Mouse (Mus musculus): ENCODE data around the gene Helb. TPM values are rescaled to one million over a fixed set of nuclear protein-coding genes. Genes with fewer than 3 reads are reported as not detected.

Gene Helb
- 6.9 and 7.4 TPM in 2 replicates for polyA plus RNA-seq (2012; rRNA removed)

GRCm38 (mm10) chr10:120112507-120113396 is at the start of gene Helb:
Gene Helb (minus strand): TSS chr10:120112987.
- peak; percentile 99 for DNase-seq
- TF ChIP-seq POLR2A (IDR thresholded peaks at IDR 0.05; ENCODE audit: low read depth, low read length) (peak; percentile 22), CTCF (conservative IDR thresholded peaks at IDR 0.05; ENCODE audit: insufficient read depth, insufficient read length, low read depth, low read length) (no peak)
- H3K4me1 ChIP-seq (ENCODE audit: control insufficient read depth, insufficient read depth, low read length) = peaks cover 3% of the 10 kb centered on the region; the same call in 1 of the 2 replicates
- H3K27ac ChIP-seq (ENCODE audit: insufficient read depth, low read depth, low read length) = peak within 1 kb of the TSS; percentile 56
- H3K36me3 ChIP-seq (ENCODE audit: control insufficient read depth, insufficient read depth, low read length) = no peaks in the 10 kb centered on the region
- peak within 1 kb of the TSS; percentile 75 for H3K4me3 ChIP-seq (ENCODE audit: insufficient read depth, low read depth, low read length)
- under 1% methylated on average over 55 of the region's 55 CpGs for WGBS
- no peaks in the 10 kb centered on the region for H3K27me3 ChIP-seq (replicated peaks; ENCODE audit: control insufficient read depth, insufficient read depth, low read length)

GRCm38 (mm10) chr10:120160533-120160932 is 47.7 kb upstream of the Helb start:
- Histone ChIP-seq H3K27me3 (replicated peaks; ENCODE audit: control insufficient read depth, insufficient read depth, low read length) (no peaks in the 10 kb centered on the region), H3K27ac (ENCODE audit: insufficient read depth, low read depth, low read length) (no peak overlapping the region), H3K4me3 (ENCODE audit: insufficient read depth, low read depth, low read length) (no peak overlapping the region), H3K36me3 (ENCODE audit: control insufficient read depth, insufficient read depth, low read length) (no peaks in the 10 kb centered on the region), H3K4me1 (ENCODE audit: control insufficient read depth, insufficient read depth, low read length) (no peaks in the 10 kb centered on the region)
- no peak for DNase-seq
- TF ChIP-seq POLR2A (IDR thresholded peaks at IDR 0.05; ENCODE audit: low read depth, low read length) = no peak
- no peak for TF ChIP-seq CTCF (conservative IDR thresholded peaks at IDR 0.05; ENCODE audit: insufficient read depth, insufficient read length, low read depth, low read length)
- 78% methylated on average over 9 of the region's 9 CpGs for WGBS

GRCm38 (mm10) chr10:120153911-120154310 is 41.1 kb upstream of the Helb start:
- Histone ChIP-seq H3K27me3 (replicated peaks; ENCODE audit: control insufficient read depth, insufficient read depth, low read length) (no peaks in the 10 kb centered on the region), H3K36me3 (ENCODE audit: control insufficient read depth, insufficient read depth, low read length) (no peaks in the 10 kb centered on the region), H3K4me3 (ENCODE audit: insufficient read depth, low read depth, low read length) (no peak overlapping the region), H3K4me1 (ENCODE audit: control insufficient read depth, insufficient read depth, low read length) (no peaks in the 10 kb centered on the region), H3K27ac (ENCODE audit: insufficient read depth, low read depth, low read length) (no peak overlapping the region)
- 97% methylated on average over 2 of the region's 2 CpGs for WGBS
- TF ChIP-seq CTCF (conservative IDR thresholded peaks at IDR 0.05; ENCODE audit: insufficient read depth, insufficient read length, low read depth, low read length) = no peak
- TF ChIP-seq POLR2A (IDR thresholded peaks at IDR 0.05; ENCODE audit: low read depth, low read length) = no peak
- DNase-seq = no peak

- no peaks in the 10 kb centered on the region for H3K27me3 ChIP-seq (replicated peaks; ENCODE audit: control insufficient read depth, insufficient read depth, low read length)
- H3K36me3 ChIP-seq (ENCODE audit: control insufficient read depth, insufficient read depth, low read length) = no peaks in the 10 kb centered on the region
- DNase-seq = no peak
- no peak overlapping the region for H3K27ac ChIP-seq (ENCODE audit: insufficient read depth, low read depth, low read length)
- H3K4me1 ChIP-seq (ENCODE audit: control insufficient read depth, insufficient read depth, low read length) = no peaks in the 10 kb centered on the region
- H3K4me3 ChIP-seq (ENCODE audit: insufficient read depth, low read depth, low read length) = no peak overlapping the region
- WGBS = 80% methylated on average over 7 of the region's 7 CpGs
- TF ChIP-seq CTCF (conservative IDR thresholded peaks at IDR 0.05; ENCODE audit: insufficient read depth, insufficient read length, low read depth, low read length) (no peak), POLR2A (IDR thresholded peaks at IDR 0.05; ENCODE audit: low read depth, low read length) (no peak)
Observed at GRCm38 (mm10) chr10:120151672-120152071, 38.9 kb upstream of the Helb start.

GRCm38 (mm10) chr10:120140916-120141516 is 28.2 kb upstream of the Helb start:
- TF ChIP-seq CTCF (conservative IDR thresholded peaks at IDR 0.05; ENCODE audit: insufficient read depth, insufficient read length, low read depth, low read length) (no peak), POLR2A (IDR thresholded peaks at IDR 0.05; ENCODE audit: low read depth, low read length) (no peak)
- 66% methylated on average over 10 of the region's 10 CpGs for WGBS
- DNase-seq = no peak
- Histone ChIP-seq H3K27ac (ENCODE audit: insufficient read depth, low read depth, low read length) (no peak overlapping the region), H3K4me3 (ENCODE audit: insufficient read depth, low read depth, low read length) (no peak overlapping the region), H3K36me3 (ENCODE audit: control insufficient read depth, insufficient read depth, low read length) (no peaks in the 10 kb centered on the region), H3K27me3 (replicated peaks; ENCODE audit: control insufficient read depth, insufficient read depth, low read length) (no peaks in the 10 kb centered on the region), H3K4me1 (ENCODE audit: control insufficient read depth, insufficient read depth, low read length) (0 out of 2 replicates have a peak, but pooled peaks cover 3% of the 10 kb centered on the region)

GRCm38 (mm10) chr10:120140193-120140592 is 27.4 kb upstream of the Helb start:
- H3K36me3 ChIP-seq (ENCODE audit: control insufficient read depth, insufficient read depth, low read length) = no peaks in the 10 kb centered on the region
- no peaks in the 10 kb centered on the region for H3K27me3 ChIP-seq (replicated peaks; ENCODE audit: control insufficient read depth, insufficient read depth, low read length)
- 0 out of 2 replicates have a peak, but pooled peaks cover 3% of the 10 kb centered on the region for H3K4me1 ChIP-seq (ENCODE audit: control insufficient read depth, insufficient read depth, low read length)
- no peak overlapping the region for H3K4me3 ChIP-seq (ENCODE audit: insufficient read depth, low read depth, low read length)
- DNase-seq = no peak
- 64% methylated on average over 4 of the region's 4 CpGs for WGBS
- H3K27ac ChIP-seq (ENCODE audit: insufficient read depth, low read depth, low read length) = no peak overlapping the region
- TF ChIP-seq CTCF (conservative IDR thresholded peaks at IDR 0.05; ENCODE audit: insufficient read depth, insufficient read length, low read depth, low read length) (no peak), POLR2A (IDR thresholded peaks at IDR 0.05; ENCODE audit: low read depth, low read length) (no peak)

- Histone ChIP-seq H3K4me1 (ENCODE audit: control insufficient read depth, insufficient read depth, low read length) (no peaks in the 10 kb centered on the region), H3K27me3 (replicated peaks; ENCODE audit: control insufficient read depth, insufficient read depth, low read length) (no peaks in the 10 kb centered on the region), H3K4me3 (ENCODE audit: insufficient read depth, low read depth, low read length) (no peak overlapping the region), H3K27ac (ENCODE audit: insufficient read depth, low read depth, low read length) (no peak overlapping the region), H3K36me3 (ENCODE audit: control insufficient read depth, insufficient read depth, low read length) (no peaks in the 10 kb centered on the region)
- 74% methylated on average over 12 of the region's 12 CpGs for whole genome bisulfite sequencing
- no peak for DNase-seq
- TF ChIP-seq POLR2A (IDR thresholded peaks at IDR 0.05; ENCODE audit: low read depth, low read length) = no peak
- TF ChIP-seq CTCF (conservative IDR thresholded peaks at IDR 0.05; ENCODE audit: insufficient read depth, insufficient read length, low read depth, low read length) = no peak
Observed at GRCm38 (mm10) chr10:120136020-120136562, 23.3 kb upstream of the Helb start.
